Mouse (Mus musculus): ENCODE data around the gene Oxct2a.

DNA sequence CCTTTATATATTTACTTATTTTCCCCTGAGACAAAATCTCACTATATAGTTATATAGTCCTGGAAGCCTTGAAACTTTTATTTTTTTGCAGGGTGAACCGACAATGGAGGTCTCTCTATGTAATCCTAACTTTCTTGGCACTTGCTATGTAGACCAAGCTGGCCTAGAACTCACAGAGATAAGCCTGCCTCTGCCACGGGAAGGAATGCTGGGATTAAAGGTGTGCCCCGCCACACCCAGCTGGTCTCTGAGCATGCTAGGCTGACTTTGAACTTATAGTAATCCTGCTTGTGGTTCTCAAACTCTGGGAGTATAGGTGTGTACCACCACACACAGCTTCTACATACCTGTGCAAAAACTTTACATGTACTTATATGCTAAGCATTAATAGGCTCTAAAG lies 43.3 kb downstream of the Oxct2a start:
- TF ChIP-seq HCFC1 (IDR thresholded peaks at IDR 0.05; ENCODE audit: borderline replicate concordance, insufficient read depth, low read length) = no peak
- TF ChIP-seq MAFK (IDR thresholded peaks at IDR 0.05; ENCODE audit: insufficient read depth, low read depth, low read length) = no peak
- TF ChIP-seq CHD2 (IDR thresholded peaks at IDR 0.05; ENCODE audit: low read depth, low read length) = no peak
- TF ChIP-seq ZC3H11A (IDR thresholded peaks at IDR 0.05; ENCODE audit: borderline replicate concordance, low read depth, low read length) = no peak
